Mouse (Mus musculus) stomach, postnatal 0 days (tissue): ENCODE data around the gene Veph1. TPM values are rescaled to one million over a fixed set of nuclear protein-coding genes. Genes with fewer than 3 reads are reported as not detected.

ENCODE experiments used
- ATAC-seq: fragments of 200-750 bp; cut with Nextera tagmentation; 2 replicates; pipeline ENCODE4 v1.8.0; 2017; ENCODE audit not compliant: low FRiP score, low TSS enrichment
- DNase-seq: peaks from one replicate; pipeline ENCODE4 v3.0.0-alpha.2; 2016; ENCODE audit warnings: low spot score
- H3K27ac ChIP-seq: fragments of 300-500 bp; sonication (generic); replicated peaks from 2 replicates; pipeline ENCODE4 v1.5.1; 2014; ENCODE audit warnings: mild to moderate bottlenecking, control low read depth
- H3K27me3 ChIP-seq: fragments of 300-500 bp; sonication (generic); 2 replicates; pipeline ENCODE4 v1.6.1; 2014; ENCODE audit warnings: low read length; ENCODE audit not compliant: control insufficient read depth, insufficient read depth
- H3K36me3 ChIP-seq: fragments of 300-500 bp; sonication (generic); 2 replicates; pipeline ENCODE4 v1.6.1; 2014; ENCODE audit warnings: low read length, mixed read lengths; ENCODE audit not compliant: control insufficient read depth, insufficient read depth
- H3K4me1 ChIP-seq: fragments of 300-500 bp; sonication (generic); replicated peaks from 2 replicates; pipeline ENCODE4 v1.6.1; 2014; ENCODE audit warnings: antibody characterized with exemption; ENCODE audit not compliant: control insufficient read depth, insufficient read depth
- H3K4me2 ChIP-seq: fragments of 300-500 bp; sonication (generic); replicated peaks from 2 replicates; pipeline ENCODE4 v1.6.1; 2014; ENCODE audit warnings: low read depth, mild to moderate bottlenecking, control low read depth, moderate library complexity
- H3K4me3 ChIP-seq: fragments of 300-500 bp; sonication (generic); 2 replicates; pipeline ENCODE4 v1.5.1; 2014; ENCODE audit warnings: low read depth, low read length, control low read depth
- H3K9ac ChIP-seq: fragments of 300-500 bp; sonication (generic); 2 replicates; pipeline ENCODE4 v1.6.1; 2014; ENCODE audit warnings: mild to moderate bottlenecking, low read length, control low read depth, mixed read lengths
- H3K9me3 ChIP-seq: fragments of 300-500 bp; sonication (generic); 2 replicates; pipeline ENCODE4 v1.6.1; 2016; ENCODE audit warnings: low read length; ENCODE audit not compliant: control insufficient read depth
- CTCF ChIP-seq: IDR thresholded peaks from 2 replicates; pipeline ENCODE4 v1.5.1; 2016; ENCODE audit warnings: antibody characterized with exemption, low read depth, mild to moderate bottlenecking, moderate library complexity
- EP300 ChIP-seq: optimal IDR thresholded peaks from 2 replicates; pipeline ENCODE3; 2016; ENCODE audit warnings: antibody characterized with exemption
- WGBS: fragments of 180-500 bp; shearing (Covaris S2); extraction: QIAGEN DNeasy Blood & Tissue Kit; methylation state at CpG from one replicate; pipeline ENCODE4 v1.1.7; 2014; 5-methylcytosine and 5-hydroxymethylcytosine counted together
- polyA plus RNA-seq: library from polyadenylated mRNA; unstranded; fragments of >200 nt; fragmentation: Nextera tagmentation; extraction: Ambion mirVana; gene quantifications from 2 replicates; pipeline ENCODE4 v1.2.1, GENCODE M21; 2015

Gene Veph1
- polyA plus RNA-seq, 1 experiment from 2014 or later = 0.02 TPM

GRCm38 (mm10) chr3:66035226-66035625, 261.4 kb downstream of the Veph1 start:
- Histone ChIP-seq H3K9me3 (no peaks in the 10 kb centered on the region), H3K27me3 (no peaks in the 10 kb centered on the region), H3K9ac (no peak overlapping the region), H3K4me1 (no peaks in the 10 kb centered on the region), H3K4me3 (no peak overlapping the region), H3K4me2 (no peak overlapping the region), H3K27ac (no peak overlapping the region), H3K36me3 (no peaks in the 10 kb centered on the region)
- ATAC-seq (no peak), DNase-seq (no peak)
- WGBS = 63% methylated on average over 5 of the region's 5 CpGs
- TF ChIP-seq EP300 (no peak), CTCF (no peak)

GRCm38 (mm10) chr3:66033346-66033745, 263.3 kb downstream of the Veph1 start:
- Histone ChIP-seq H3K27ac (no peak overlapping the region), H3K36me3 (no peaks in the 10 kb centered on the region), H3K27me3 (no peaks in the 10 kb centered on the region), H3K4me1 (no peaks in the 10 kb centered on the region), H3K9me3 (no peaks in the 10 kb centered on the region), H3K4me3 (no peak overlapping the region), H3K9ac (no peak overlapping the region), H3K4me2 (no peak overlapping the region)
- DNase-seq (no peak), ATAC-seq (no peak)
- no peak for TF ChIP-seq CTCF
- TF ChIP-seq EP300 = no peak
- 51% methylated on average over 2 of the region's 2 CpGs for WGBS

GRCm38 (mm10) chr3:66025454-66025853, 271.2 kb downstream of the Veph1 start:
- Histone ChIP-seq H3K27me3 (no peaks in the 10 kb centered on the region), H3K4me3 (no peak overlapping the region), H3K4me2 (no peak overlapping the region), H3K36me3 (no peaks in the 10 kb centered on the region), H3K27ac (no peak overlapping the region), H3K9ac (no peak overlapping the region), H3K9me3 (no peaks in the 10 kb centered on the region), H3K4me1 (no peaks in the 10 kb centered on the region)
- DNase-seq (no peak), ATAC-seq (no peak)
- 73% methylated on average over 3 of the region's 3 CpGs for WGBS
- TF ChIP-seq EP300 = no peak
- no peak for TF ChIP-seq CTCF

- Histone ChIP-seq H3K4me1 (no peaks in the 10 kb centered on the region), H3K27ac (no peak overlapping the region), H3K27me3 (no peaks in the 10 kb centered on the region), H3K36me3 (no peaks in the 10 kb centered on the region), H3K4me2 (no peak overlapping the region), H3K4me3 (no peak overlapping the region), H3K9ac (no peak overlapping the region), H3K9me3 (no peaks in the 10 kb centered on the region)
- 44% methylated on average over 5 of the region's 5 CpGs for WGBS
- ATAC-seq (no peak), DNase-seq (no peak)
- TF ChIP-seq EP300 (no peak), CTCF (no peak)
Measured at GRCm38 (mm10) chr3:66024220-66024792, 272.3 kb downstream of the Veph1 start.

- Histone ChIP-seq H3K4me1 (no peaks in the 10 kb centered on the region), H3K4me3 (no peak overlapping the region), H3K9me3 (no peaks in the 10 kb centered on the region), H3K9ac (no peak overlapping the region), H3K36me3 (no peaks in the 10 kb centered on the region), H3K4me2 (no peak overlapping the region), H3K27ac (no peak overlapping the region), H3K27me3 (no peaks in the 10 kb centered on the region)
- 89% methylated on average over 5 of the region's 5 CpGs for WGBS
- ATAC-seq (no peak), DNase-seq (no peak)
- TF ChIP-seq EP300 (no peak), CTCF (no peak)
Measured at GRCm38 (mm10) chr3:66019171-66019570, 277.5 kb downstream of the Veph1 start.

- H3K27me3 ChIP-seq = no peaks in the 10 kb centered on the region
- H3K9ac ChIP-seq = no peak overlapping the region
- no peak for DNase-seq
- ATAC-seq = no peak
- no peak overlapping the region for H3K4me3 ChIP-seq
- no peaks in the 10 kb centered on the region for H3K36me3 ChIP-seq
- 54% methylated on average over 3 of the region's 3 CpGs for WGBS
- H3K27ac ChIP-seq = no peak overlapping the region
- TF ChIP-seq EP300 (no peak), CTCF (no peak)
- no peaks in the 10 kb centered on the region for H3K4me1 ChIP-seq
- H3K9me3 ChIP-seq = no peaks in the 10 kb centered on the region
- no peak overlapping the region for H3K4me2 ChIP-seq
Measured at GRCm38 (mm10) chr3:66007632-66008401, 288.8 kb downstream of the Veph1 start.
